Mouse (Mus musculus) urinary bladder, postnatal 14 days (tissue): Measurements from ENCODE around the gene Ctsh.
A peak's percentile ranks its signal among the peaks of the same experiment; 100 is the strongest.

ENCODE experiments used
- DNase-seq: peaks from one replicate; pipeline ENCODE4 v3.0.0; 2021; ENCODE audit warnings: low spot score

Ctsh gene

DNA sequence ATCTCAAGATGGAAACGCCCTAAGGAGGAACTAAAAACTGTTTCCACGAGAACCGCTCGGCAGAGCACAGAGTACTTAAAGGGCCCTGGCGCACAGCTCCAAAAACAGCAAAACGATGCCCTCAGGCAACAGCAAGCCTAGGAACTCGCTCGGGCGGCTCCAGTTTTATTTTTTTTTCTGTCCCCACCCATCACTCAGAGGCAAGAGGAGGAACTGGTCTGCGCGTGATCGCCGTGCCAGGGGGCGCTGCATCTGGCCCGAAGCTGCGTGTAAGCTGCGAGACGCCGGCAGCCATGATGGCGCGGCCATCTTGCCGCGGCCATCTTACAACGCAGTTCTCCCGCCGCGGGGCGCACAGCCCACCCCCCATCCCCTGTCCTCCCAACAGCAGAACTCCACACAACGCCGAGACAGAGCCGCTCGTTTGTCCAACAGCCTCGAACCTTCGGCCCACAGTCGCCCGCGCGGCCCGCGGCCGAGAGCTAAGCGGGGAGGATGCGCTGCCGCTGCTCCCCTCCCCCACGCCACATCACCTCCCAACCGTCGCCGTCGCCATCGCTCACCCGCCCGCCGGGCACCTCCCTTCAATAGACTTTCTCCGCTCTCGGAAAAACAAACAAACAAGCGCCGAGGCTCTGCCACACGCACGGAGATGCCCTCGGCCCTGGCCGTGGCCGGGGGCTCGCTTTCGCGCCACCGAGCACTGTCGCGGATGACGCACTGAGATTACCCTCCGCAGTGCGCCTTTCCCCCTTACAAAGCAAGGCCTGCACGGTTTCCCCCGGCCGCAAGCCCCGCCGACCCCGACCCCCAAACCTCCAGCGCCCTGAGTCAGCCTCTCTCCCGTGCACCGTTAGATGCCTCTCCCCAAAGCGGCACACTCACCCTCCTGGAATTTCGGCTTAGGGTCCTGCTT lies 60.0 kb downstream of the Ctsh start:
- peak; percentile 94 for DNase-seq

DNA sequence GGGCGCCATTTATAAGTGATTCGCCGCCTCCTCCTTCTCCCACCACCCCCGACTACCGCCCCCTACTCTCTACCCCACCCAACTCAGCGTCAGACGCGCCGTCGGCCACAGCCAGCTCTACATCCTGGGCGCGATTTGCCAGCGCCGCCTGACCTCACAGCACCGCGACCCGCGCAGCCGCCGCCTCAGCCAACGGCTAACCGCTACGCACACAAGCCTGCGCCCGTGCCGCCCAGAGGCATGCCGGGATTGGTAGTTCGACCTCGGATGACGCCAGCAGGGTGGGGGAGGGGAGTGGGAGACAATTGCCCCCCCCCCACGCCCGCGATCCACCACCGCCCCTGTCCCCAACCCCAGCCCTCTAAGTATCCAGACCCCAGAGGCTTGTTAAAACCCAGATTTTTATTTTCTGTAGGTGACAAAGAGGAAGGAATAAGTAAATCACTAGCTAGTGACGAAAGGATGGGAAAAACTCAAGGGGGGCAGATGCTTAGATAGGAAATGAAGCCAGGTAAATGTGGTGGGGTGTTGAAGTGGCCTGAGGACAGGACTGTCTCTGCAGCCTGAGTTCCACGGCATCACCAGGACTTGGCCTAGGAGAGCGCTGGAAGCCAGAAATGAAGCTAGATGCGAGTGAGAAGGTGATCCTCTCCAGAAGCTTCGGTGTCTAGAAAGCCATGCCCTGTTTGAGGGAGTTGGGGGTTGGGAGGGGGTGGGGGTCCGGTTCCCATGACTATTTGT lies 60.8 kb downstream of the Ctsh start, which contains the start of gene Morf4l1:
Gene Morf4l1 (minus strand): TSS at position 208 of the 741 bp plus-strand sequence.
- peak; percentile 98 for DNase-seq

DNA sequence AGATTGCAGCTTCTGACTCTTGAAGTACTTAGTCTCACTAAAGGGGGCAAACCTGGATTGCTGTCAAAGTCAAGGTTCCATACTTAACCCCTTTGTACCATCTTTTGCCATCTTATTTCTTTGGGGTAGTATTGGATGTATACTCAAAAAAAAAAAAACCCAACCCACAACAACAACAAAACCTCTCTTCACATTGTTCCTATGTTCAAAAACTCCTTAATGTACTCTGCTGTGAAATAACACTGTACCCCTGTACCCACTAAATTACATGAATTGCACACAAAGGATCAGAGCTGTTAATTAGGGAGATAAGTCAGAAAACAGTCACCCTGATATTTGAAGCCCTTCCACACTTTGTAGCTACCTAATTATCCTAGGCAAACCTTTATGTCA lies 61.4 kb downstream of the Ctsh start:
- no peak for DNase-seq

DNA sequence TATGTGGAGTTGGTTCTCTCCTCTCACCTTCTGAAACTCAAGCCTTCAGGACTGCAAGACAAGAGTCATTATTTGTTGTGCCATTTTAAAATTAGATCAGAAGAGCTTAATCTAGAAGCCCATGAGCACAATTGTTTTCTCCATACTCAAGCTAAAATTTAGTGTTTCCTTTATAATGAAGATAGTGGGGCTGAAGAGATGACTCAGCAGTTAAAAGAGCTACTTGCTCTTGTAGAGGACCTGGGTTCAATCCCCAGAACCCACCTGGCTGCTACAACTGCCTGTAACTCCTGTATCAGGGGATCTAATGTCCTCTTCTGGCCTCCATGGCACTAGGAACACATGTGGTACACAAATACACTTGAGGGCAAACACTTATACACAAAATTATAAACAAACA lies 63.3 kb downstream of the Ctsh start:
- no peak for DNase-seq

DNA sequence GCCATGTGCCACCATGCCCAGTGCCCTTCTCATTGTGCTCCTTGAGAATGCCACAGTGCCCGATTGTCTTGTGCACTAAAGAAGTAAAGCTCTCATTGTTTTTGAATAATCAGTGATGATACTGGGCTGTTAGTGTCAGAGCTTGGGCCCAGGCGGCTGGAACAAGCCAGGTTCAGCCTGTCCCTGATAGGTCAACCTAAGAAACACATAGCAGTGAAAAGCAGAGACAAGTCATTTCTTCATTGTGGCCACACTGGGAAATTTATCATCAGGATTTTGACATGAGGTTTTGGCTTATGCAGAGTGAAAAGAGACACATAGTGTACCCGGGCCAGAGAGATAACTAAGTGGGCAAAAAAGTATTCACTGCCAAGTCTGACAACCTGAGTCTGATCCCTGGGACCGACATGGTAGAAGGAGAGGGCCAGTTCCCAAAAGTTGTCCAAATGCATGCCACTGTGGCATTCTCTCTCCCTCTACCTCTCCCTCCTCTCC lies 68.3 kb downstream of the Ctsh start:
- no peak for DNase-seq

DNA sequence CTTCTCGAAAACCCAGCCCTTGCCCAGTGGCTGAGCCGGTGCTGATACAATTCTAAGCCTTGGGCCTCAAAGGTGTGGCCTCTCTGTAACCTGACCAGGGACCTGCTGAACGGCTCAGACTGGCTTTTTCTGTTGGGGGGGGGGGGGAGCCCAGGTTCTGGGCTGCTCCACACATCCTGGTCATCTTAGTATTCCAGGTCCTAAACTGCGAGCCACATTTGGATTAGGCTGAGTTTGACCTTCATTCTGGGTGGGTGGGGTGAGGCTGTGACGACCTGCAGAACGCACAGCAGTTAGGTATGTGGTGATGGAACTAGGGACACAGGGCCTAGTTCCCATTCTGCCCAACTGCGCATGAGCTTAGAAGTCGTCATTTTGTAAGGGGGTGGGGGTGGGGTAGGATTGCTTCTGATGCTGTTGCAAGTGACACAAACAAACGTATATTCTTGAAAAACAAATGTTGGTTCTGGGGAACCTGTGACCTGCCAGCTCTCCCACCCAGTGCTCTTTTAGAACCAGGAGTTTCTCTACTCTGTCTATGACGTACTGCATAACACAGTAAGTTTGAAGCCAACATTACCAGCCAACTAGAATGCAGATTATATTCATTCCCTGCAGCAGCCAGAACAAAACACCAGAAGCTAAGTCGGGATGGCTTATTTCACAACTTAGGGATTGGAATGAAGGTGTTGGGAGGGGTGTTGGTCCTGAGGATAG lies 70.4 kb downstream of the Ctsh start:
- peak; percentile 50 for DNase-seq

DNA sequence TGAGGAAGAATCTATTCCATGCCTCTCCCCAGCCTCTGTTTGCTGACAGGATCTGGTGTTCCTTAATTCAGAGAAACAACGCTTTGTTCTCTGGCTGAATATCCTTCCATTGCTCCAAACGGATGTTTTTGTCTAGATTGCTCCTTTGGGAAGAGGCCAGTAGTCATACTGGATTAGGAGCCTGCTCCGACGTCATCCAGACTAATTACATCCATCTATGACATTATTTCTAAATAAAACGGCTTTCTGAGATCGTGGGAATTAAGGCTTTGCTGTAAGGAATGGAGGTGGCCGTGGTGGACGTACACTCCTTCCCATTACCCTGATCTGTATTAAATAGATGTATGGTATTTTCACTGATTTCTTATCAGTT lies 70.9 kb downstream of the Ctsh start:
- DNase-seq = no peak
